Mouse (Mus musculus): ENCODE results near the gene Lce3d.

DNA sequence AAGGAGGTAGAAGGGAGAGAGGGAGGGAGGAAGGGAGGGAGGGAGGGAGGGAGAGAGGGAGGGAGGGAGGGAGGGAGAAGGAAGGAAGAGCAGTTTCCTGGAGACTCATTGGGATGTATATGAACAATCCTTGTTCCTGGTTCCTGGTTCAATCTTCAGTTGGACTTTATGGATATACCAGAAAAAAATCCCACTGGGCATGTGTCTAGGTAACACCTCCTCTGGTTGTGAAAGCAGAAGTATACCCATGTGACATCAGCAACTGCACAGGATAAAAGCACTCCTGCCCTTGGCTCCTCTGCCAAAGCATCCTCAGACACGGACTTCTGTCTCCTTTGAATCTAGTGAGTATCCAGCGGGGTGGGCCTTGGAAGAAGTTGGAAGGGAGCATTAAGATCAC lies 24.5 kb upstream of the Lce3d start, which contains the start of gene Lce3b:
- TF ChIP-seq CTCF (IDR thresholded peaks at IDR 0.05; ENCODE audit: extremely low read depth, insufficient read depth, insufficient read length, insufficient replicate concordance) (no peak), POLR2A (IDR thresholded peaks at IDR 0.05; ENCODE audit: low read depth, low read length) (no peak)

All from spleen, adult 2 months (tissue).